Mouse (Mus musculus) myocyte (in vitro differentiated cells): ENCODE measurements around the gene Rimbp2. TPM values are rescaled to one million over a fixed set of nuclear protein-coding genes. Genes with fewer than 3 reads are reported as not detected.

Source experiments
- H3K27me3 ChIP-seq: one replicate; pipeline ENCODE4 v1.6.1; 2011; ENCODE audit not compliant: control insufficient read depth, insufficient read depth, insufficient read length
- H3K36me3 ChIP-seq: one replicate; pipeline ENCODE4 v1.6.1; 2011; ENCODE audit not compliant: control insufficient read depth, insufficient read depth
- H3K4me2 ChIP-seq: one replicate; pipeline ENCODE4 v1.6.1; 2011; ENCODE audit warnings: low read depth, control low read depth
- H3K4me3 ChIP-seq: one replicate; pipeline ENCODE4 v1.5.1; 2011; ENCODE audit warnings: mild to moderate bottlenecking, control low read depth, moderate library complexity
- H3K79me2 ChIP-seq: one replicate; pipeline ENCODE4 v1.6.1; 2011; ENCODE audit not compliant: control insufficient read depth, insufficient read depth
- H3ac ChIP-seq: one replicate; pipeline ENCODE4 v1.6.1; 2011; ENCODE audit not compliant: control insufficient read depth, insufficient read length
- CEBPB ChIP-seq: IDR thresholded peaks from 2 replicates; pipeline ENCODE4 v1.6.1; 2011; ENCODE audit warnings: mild to moderate bottlenecking, moderate library complexity; ENCODE audit not compliant: poor library complexity, insufficient read depth, severe bottlenecking
- E2F4 ChIP-seq: IDR thresholded peaks from one replicate; pipeline ENCODE4 v1.6.1; 2011; ENCODE audit warnings: mild to moderate bottlenecking, control low read depth, moderate library complexity; ENCODE audit not compliant: insufficient read depth
- MAX ChIP-seq: IDR thresholded peaks from one replicate; pipeline ENCODE4 v1.6.1; 2011; ENCODE audit warnings: low read depth, mild to moderate bottlenecking, control low read depth
- MYOD1 ChIP-seq, 3 experiments: IDR thresholded peaks; one replicate each; pipeline ENCODE4 v1.6.1; 2011; ENCODE audit warnings: control low read depth in 2 of 3, low read depth in 2 of 3, mild to moderate bottlenecking in 2 of 3, moderate library complexity in 1 of 3; ENCODE audit not compliant: insufficient read length in 2 of 3, control insufficient read depth in 1 of 3
- MYOG ChIP-seq, 3 experiments: IDR thresholded peaks; one replicate each; pipeline ENCODE4 v1.6.1; 2011; ENCODE audit warnings: control low read depth in 2 of 3, low read depth in 2 of 3, mild to moderate bottlenecking in 2 of 3; ENCODE audit not compliant: insufficient read length in 2 of 3, control insufficient read depth in 1 of 3, insufficient read depth in 1 of 3
- POLR2A ChIP-seq: IDR thresholded peaks from one replicate; pipeline ENCODE4 v1.6.1; 2011; ENCODE audit warnings: low read depth, mild to moderate bottlenecking, control low read depth, moderate library complexity; ENCODE audit not compliant: insufficient read length
- POLR2AphosphoS2 ChIP-seq: IDR thresholded peaks from one replicate; pipeline ENCODE4 v1.6.1; 2011; ENCODE audit warnings: low read depth, control low read depth; ENCODE audit not compliant: insufficient read length
- REST ChIP-seq: IDR thresholded peaks from one replicate; pipeline ENCODE4 v1.6.1; 2011; ENCODE audit warnings: mild to moderate bottlenecking, control low read depth, moderate library complexity; ENCODE audit not compliant: insufficient read depth, insufficient read length
- SRF ChIP-seq: IDR thresholded peaks from one replicate; pipeline ENCODE4 v1.6.1; 2011; ENCODE audit warnings: low read depth; ENCODE audit not compliant: control insufficient read depth, insufficient read length
- TCF12 ChIP-seq: IDR thresholded peaks from one replicate; pipeline ENCODE4 v1.6.1; 2011; ENCODE audit warnings: mild to moderate bottlenecking, control low read depth; ENCODE audit not compliant: poor library complexity, insufficient read depth, severe bottlenecking
- TCF3 ChIP-seq: IDR thresholded peaks from one replicate; pipeline ENCODE4 v1.6.1; 2011; ENCODE audit warnings: low read depth, control low read depth; ENCODE audit not compliant: insufficient read length
- USF1 ChIP-seq: IDR thresholded peaks from one replicate; pipeline ENCODE4 v1.6.1; 2011; ENCODE audit warnings: low read depth, mild to moderate bottlenecking, control low read depth, moderate library complexity
- polyA plus RNA-seq: library from polyadenylated mRNA; unstranded; fragments of >200 nt; fragmentation: generic; extraction: Trizol; gene quantifications from one replicate; pipeline ENCODE4 v1.2.1, GENCODE M21; 2012; ENCODE audit warnings: missing spikeins

Rimbp2 gene
- polyA plus RNA-seq, 1 experiment: not detected

GRCm38 (mm10) chr5:128800592-128800991 is 152.7 kb downstream of the Rimbp2 start:
- H3K79me2 ChIP-seq: no peaks in the 10 kb centered on the region
- TF ChIP-seq MYOD1 (IDR thresholded peaks at IDR 0.05; ENCODE audit: control insufficient read depth in 1 of 3, insufficient read length in 2 of 3, low read depth in 2 of 3): no peak
- no peak for TF ChIP-seq E2F4
- TF ChIP-seq TCF3: no peak
- no peak for TF ChIP-seq MYOG (IDR thresholded peaks at IDR 0.05; ENCODE audit: control insufficient read depth in 1 of 3, insufficient read depth in 1 of 3, insufficient read length in 2 of 3, low read depth in 2 of 3)
- TF ChIP-seq USF1: no peak
- no peak for TF ChIP-seq POLR2AphosphoS2
- no peak for TF ChIP-seq SRF
- no peak for TF ChIP-seq MAX
- TF ChIP-seq REST: no peak
- TF ChIP-seq CEBPB: no peak
- no peaks in the 10 kb centered on the region for H3K27me3 ChIP-seq
- no peak overlapping the region for H3K4me3 ChIP-seq
- no peak overlapping the region for H3K4me2 ChIP-seq
- no peaks in the 10 kb centered on the region for H3K36me3 ChIP-seq
- no peak overlapping the region for H3ac ChIP-seq

- Histone ChIP-seq H3K4me3 (no peak overlapping the region), H3K4me2 (no peak overlapping the region), H3K27me3 (no peaks in the 10 kb centered on the region), H3ac (no peak overlapping the region), H3K36me3 (no peaks in the 10 kb centered on the region), H3K79me2 (no peaks in the 10 kb centered on the region)
- no peak for TF ChIP-seq E2F4
These were observed 171.7 kb downstream of the Rimbp2 start for GRCm38 (mm10) chr5:128781621-128782020.

GRCm38 (mm10) chr5:128776386-128776785 is 176.9 kb downstream of the Rimbp2 start:
- H3ac ChIP-seq: no peak overlapping the region

GRCm38 (mm10) chr5:128769026-128769631 is 184.2 kb downstream of the Rimbp2 start:
- Histone ChIP-seq H3K4me3 (no peak overlapping the region), H3K79me2 (no peaks in the 10 kb centered on the region), H3K36me3 (no peaks in the 10 kb centered on the region), H3K4me2 (no peak overlapping the region), H3ac (no peak overlapping the region), H3K27me3 (no peaks in the 10 kb centered on the region)
- TF ChIP-seq USF1 (no peak), MAX (no peak), POLR2A (no peak), TCF3 (no peak), E2F4 (no peak), CEBPB (no peak), MYOG (IDR thresholded peaks at IDR 0.05; ENCODE audit: control insufficient read depth in 1 of 3, insufficient read depth in 1 of 3, insufficient read length in 2 of 3, low read depth in 2 of 3) (no peak), POLR2AphosphoS2 (no peak), TCF12 (no peak), REST (no peak), MYOD1 (IDR thresholded peaks at IDR 0.05; ENCODE audit: control insufficient read depth in 1 of 3, insufficient read length in 2 of 3, low read depth in 2 of 3) (no peak), SRF (no peak)

More at GRCm38 (mm10) chr5:128776386-128776785, 176.9 kb downstream of the Rimbp2 start:
- Histone ChIP-seq H3K4me3 (no peak overlapping the region), H3K27me3 (no peaks in the 10 kb centered on the region), H3K79me2 (no peaks in the 10 kb centered on the region), H3K36me3 (no peaks in the 10 kb centered on the region), H3K4me2 (no peak overlapping the region)
- no peak for TF ChIP-seq USF1
- TF ChIP-seq TCF12: no peak
- no peak for TF ChIP-seq POLR2AphosphoS2
- no peak for TF ChIP-seq MAX
- TF ChIP-seq CEBPB: no peak
- TF ChIP-seq POLR2A: no peak
- TF ChIP-seq TCF3: no peak
- no peak for TF ChIP-seq REST
- no peak for TF ChIP-seq MYOD1 (IDR thresholded peaks at IDR 0.05; ENCODE audit: control insufficient read depth in 1 of 3, insufficient read length in 2 of 3, low read depth in 2 of 3)
- no peak for TF ChIP-seq SRF
- no peak for TF ChIP-seq MYOG (IDR thresholded peaks at IDR 0.05; ENCODE audit: control insufficient read depth in 1 of 3, insufficient read depth in 1 of 3, insufficient read length in 2 of 3, low read depth in 2 of 3)
- TF ChIP-seq E2F4: no peak

- Histone ChIP-seq H3K27me3 (no peaks in the 10 kb centered on the region), H3K4me3 (no peak overlapping the region), H3ac (no peak overlapping the region), H3K4me2 (no peak overlapping the region), H3K36me3 (no peaks in the 10 kb centered on the region), H3K79me2 (no peaks in the 10 kb centered on the region)
- TF ChIP-seq TCF3: no peak
- TF ChIP-seq USF1: no peak
- TF ChIP-seq CEBPB: no peak
- TF ChIP-seq SRF: no peak
- no peak for TF ChIP-seq MYOG (IDR thresholded peaks at IDR 0.05; ENCODE audit: control insufficient read depth in 1 of 3, insufficient read depth in 1 of 3, insufficient read length in 2 of 3, low read depth in 2 of 3)
- TF ChIP-seq POLR2A: no peak
- TF ChIP-seq MAX: no peak
- TF ChIP-seq REST: no peak
- no peak for TF ChIP-seq POLR2AphosphoS2
- no peak for TF ChIP-seq TCF12
- no peak for TF ChIP-seq E2F4
- TF ChIP-seq MYOD1 (IDR thresholded peaks at IDR 0.05; ENCODE audit: control insufficient read depth in 1 of 3, insufficient read length in 2 of 3, low read depth in 2 of 3): no peak
These were observed 192.2 kb downstream of the Rimbp2 start for GRCm38 (mm10) chr5:128761118-128761517.
